Mouse (Mus musculus): Measurements from ENCODE around the gene Cdk15.

Cdk15 gene

DNA sequence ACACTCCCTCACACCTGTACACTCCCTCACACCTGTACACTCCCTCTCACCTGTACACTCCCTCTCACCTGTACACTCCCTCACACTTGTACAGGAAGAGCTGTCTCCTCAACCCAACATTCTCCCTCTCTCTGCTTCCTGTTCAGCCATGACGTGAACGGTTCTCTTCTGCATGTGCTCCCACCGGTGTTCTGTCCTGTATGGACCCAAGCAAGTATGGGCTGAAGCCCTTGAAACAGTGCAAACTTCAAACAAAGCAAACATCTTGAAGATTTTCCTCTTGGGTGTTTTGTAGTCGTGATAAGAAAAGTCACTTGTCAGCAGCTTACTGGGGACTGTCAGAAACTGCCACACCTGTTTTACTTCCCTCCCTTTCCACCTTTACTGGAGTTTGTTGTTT lies 144.5 kb downstream of the Cdk15 start:
- DNase-seq (ENCODE audit: extremely low read depth, insufficient read length, low spot score), result no peak

All from 3134 (cell line).